Mouse (Mus musculus) splenic B cell, adult 2 months (primary cell): ENCODE measurements around the gene Dnah8.

ENCODE experiments used
- DNase-seq: peaks from one replicate; pipeline ENCODE4 v3.0.0-alpha.2; 2011; ENCODE audit warnings: low read depth, low spot score
- H3K27me3 ChIP-seq: 2 replicates; pipeline ENCODE4 v1.6.1; 2012; ENCODE audit warnings: mild to moderate bottlenecking, low read length, moderate library complexity, mixed read lengths; ENCODE audit not compliant: control insufficient read depth, poor library complexity, insufficient read depth, severe bottlenecking
- H3K36me3 ChIP-seq: 2 replicates; pipeline ENCODE4 v1.6.1; 2012; ENCODE audit warnings: mild to moderate bottlenecking, low read length, moderate library complexity, mixed read lengths; ENCODE audit not compliant: control insufficient read depth, poor library complexity, insufficient read depth, severe bottlenecking

Dnah8 gene

DNA sequence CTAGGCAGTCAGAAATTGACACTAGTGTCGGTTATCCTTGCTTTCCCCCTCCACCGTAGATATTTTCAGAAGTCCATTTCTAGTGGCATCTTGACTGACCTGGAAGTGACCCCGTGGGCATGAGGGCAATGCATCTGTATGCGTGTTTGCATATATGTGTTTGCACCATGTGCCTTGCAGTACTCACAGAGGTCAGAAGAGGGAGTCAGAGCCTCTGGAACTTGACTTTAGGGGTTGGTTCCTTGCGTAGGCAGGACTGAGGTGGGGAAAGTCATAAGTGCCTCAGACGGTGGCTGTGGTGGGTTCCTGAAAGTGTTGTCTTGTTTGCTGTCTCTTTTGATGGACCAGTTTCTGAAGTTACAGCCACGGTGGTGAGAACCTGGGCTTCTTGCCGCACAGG is 110.6 kb downstream of the Dnah8 start:
- H3K36me3 ChIP-seq, result no peaks in the 10 kb centered on the region
- no peak for DNase-seq
- H3K27me3 ChIP-seq, result no peaks in the 10 kb centered on the region; the same call in 1 of the 2 replicates

GRCm38 (mm10) chr17:30735454-30735853 is 111.3 kb downstream of the Dnah8 start:
- no peak for DNase-seq

GRCm38 (mm10) chr17:30737797-30738196 is 113.6 kb downstream of the Dnah8 start:
- DNase-seq, result peak; percentile 25

More at GRCm38 (mm10) chr17:30735454-30735853, 111.3 kb downstream of the Dnah8 start:
- no peaks in the 10 kb centered on the region for H3K36me3 ChIP-seq
- no peaks in the 10 kb centered on the region; the same call in 1 of the 2 replicates for H3K27me3 ChIP-seq

GRCm38 (mm10) chr17:30739769-30740168 is 115.6 kb downstream of the Dnah8 start:
- no peak for DNase-seq
- no peaks in the 10 kb centered on the region; the same call in 1 of the 2 replicates for H3K27me3 ChIP-seq
- no peaks in the 10 kb centered on the region for H3K36me3 ChIP-seq

More at GRCm38 (mm10) chr17:30737797-30738196, 113.6 kb downstream of the Dnah8 start:
- Histone ChIP-seq H3K36me3 (no peaks in the 10 kb centered on the region), H3K27me3 (no peaks in the 10 kb centered on the region; the same call in 1 of the 2 replicates)

DNA sequence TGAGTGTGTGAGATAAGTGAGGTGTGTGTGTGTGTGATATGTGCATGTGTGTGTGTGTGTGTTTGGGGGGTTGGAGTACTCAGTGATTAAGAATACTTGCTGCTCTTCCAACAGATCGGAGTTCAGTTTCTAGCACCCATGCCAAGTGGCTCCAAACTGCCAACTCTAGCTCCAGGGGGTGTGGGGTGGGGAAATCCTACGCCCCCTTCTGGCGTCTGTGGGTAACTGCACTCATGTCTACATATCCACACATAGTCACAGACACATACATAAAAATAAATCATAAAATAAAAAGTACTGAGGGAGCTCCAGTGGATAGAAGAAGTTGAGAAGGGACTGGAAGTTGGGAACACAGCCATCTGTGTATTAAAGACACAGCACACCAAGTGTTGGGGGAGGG is 119.8 kb downstream of the Dnah8 start:
- no peak for DNase-seq
- Histone ChIP-seq H3K36me3 (no peaks in the 10 kb centered on the region), H3K27me3 (no peaks in the 10 kb centered on the region)

GRCm38 (mm10) chr17:30746056-30747024 is 122.2 kb downstream of the Dnah8 start:
- no peaks in the 10 kb centered on the region for H3K27me3 ChIP-seq
- peak; percentile 65 for DNase-seq
- H3K36me3 ChIP-seq, result no peaks in the 10 kb centered on the region

GRCm38 (mm10) chr17:30749391-30749790 is 125.2 kb downstream of the Dnah8 start:
- no peaks in the 10 kb centered on the region for H3K27me3 ChIP-seq
- no peaks in the 10 kb centered on the region for H3K36me3 ChIP-seq
- no peak for DNase-seq

DNA sequence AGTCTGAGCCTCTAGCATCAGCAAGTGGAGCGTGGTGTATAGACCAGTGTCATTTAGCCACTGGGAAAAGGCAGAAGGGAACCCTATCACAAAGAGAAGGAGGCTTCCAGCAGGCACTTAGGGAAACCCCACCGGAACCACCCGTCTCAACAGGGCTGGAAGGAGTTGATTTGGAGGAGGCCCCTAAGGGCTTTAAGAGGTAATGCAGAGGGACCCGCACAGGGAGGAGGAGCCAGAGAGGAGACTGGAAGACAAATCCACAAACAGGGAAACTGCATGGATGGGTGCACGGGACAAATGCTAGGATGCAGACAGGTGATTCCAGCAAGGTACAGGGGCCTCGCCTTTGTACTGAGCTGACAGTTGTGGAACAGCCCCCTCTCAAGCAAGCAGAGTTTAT is 126.1 kb downstream of the Dnah8 start:
- no peaks in the 10 kb centered on the region for H3K27me3 ChIP-seq
- DNase-seq, result no peak
- no peaks in the 10 kb centered on the region for H3K36me3 ChIP-seq

- DNase-seq, result no peak
- Histone ChIP-seq H3K27me3 (no peaks in the 10 kb centered on the region), H3K36me3 (no peaks in the 10 kb centered on the region)
Observed at GRCm38 (mm10) chr17:30752370-30752818, 128.2 kb downstream of the Dnah8 start.

DNA sequence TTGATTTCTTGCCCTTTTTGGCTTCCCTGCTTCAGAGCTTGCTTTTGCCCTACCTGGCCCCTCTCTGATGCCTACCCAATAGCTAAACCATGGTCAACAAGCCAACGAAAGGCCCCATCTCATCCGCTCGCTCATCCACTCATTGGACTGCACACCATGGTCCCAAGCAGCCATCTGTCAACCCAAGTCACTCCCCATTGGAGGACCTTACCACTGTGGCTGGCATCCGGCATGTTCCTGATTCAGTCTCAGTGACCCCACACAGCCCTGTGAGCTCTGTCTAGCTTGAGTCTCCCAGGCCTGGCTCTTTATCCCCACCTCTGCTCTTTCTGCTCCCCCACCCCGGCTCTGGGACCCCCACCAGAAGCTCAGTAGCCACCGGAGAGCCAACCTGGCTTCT is 129.0 kb downstream of the Dnah8 start:
- H3K27me3 ChIP-seq, result no peaks in the 10 kb centered on the region
- no peak for DNase-seq
- H3K36me3 ChIP-seq, result no peaks in the 10 kb centered on the region

- DNase-seq, result no peak
- no peaks in the 10 kb centered on the region for H3K36me3 ChIP-seq
- no peaks in the 10 kb centered on the region for H3K27me3 ChIP-seq
Observed at GRCm38 (mm10) chr17:30756771-30757170, 132.6 kb downstream of the Dnah8 start.

GRCm38 (mm10) chr17:30760307-30760706 is 136.2 kb downstream of the Dnah8 start:
- no peak for DNase-seq

DNA sequence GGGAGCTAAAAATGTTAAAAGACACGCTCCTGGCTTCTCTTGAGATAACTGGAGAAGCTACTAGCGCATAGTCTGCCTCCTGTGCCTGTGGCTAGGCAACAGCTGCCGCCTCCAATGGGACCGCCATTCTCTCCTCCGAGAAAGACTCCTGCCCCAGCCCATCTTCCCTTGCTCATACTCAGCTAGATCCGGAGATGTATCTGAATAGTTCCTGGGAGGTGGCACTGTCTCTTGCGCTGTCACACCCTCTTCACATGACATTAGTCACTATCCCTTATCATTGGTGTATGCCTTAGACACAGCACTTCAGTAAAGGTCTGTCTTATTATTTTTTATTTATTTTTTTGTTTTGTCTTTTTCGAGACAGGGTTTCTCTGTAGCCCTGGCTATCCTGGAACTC is 140.1 kb downstream of the Dnah8 start:
- Histone ChIP-seq H3K36me3 (no peaks in the 10 kb centered on the region), H3K27me3 (no peaks in the 10 kb centered on the region)
- no peak for DNase-seq

More at GRCm38 (mm10) chr17:30760307-30760706, 136.2 kb downstream of the Dnah8 start:
- Histone ChIP-seq H3K27me3 (no peaks in the 10 kb centered on the region), H3K36me3 (no peaks in the 10 kb centered on the region)

DNA sequence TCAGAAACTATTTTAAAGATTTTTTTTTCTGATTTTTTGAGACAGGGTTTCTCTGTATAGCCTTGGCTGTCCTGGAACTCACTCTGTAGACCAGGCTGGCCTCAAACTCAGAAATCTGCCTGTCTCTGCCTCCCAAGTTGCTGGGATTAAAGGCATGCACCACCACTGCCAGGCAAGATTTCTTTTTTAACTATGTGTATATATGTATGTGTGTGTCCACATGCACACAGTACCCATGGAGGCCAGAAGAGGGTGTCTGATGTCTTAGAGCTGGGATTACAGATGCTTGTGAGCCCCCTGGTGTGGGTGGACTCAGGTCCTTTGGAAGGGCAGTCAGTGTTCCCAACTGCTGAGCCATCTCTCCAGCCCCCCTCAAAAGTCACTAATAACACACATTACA is 150.3 kb downstream of the Dnah8 start:
- DNase-seq, result no peak
- no peaks in the 10 kb centered on the region for H3K36me3 ChIP-seq
- no peaks in the 10 kb centered on the region for H3K27me3 ChIP-seq

DNA sequence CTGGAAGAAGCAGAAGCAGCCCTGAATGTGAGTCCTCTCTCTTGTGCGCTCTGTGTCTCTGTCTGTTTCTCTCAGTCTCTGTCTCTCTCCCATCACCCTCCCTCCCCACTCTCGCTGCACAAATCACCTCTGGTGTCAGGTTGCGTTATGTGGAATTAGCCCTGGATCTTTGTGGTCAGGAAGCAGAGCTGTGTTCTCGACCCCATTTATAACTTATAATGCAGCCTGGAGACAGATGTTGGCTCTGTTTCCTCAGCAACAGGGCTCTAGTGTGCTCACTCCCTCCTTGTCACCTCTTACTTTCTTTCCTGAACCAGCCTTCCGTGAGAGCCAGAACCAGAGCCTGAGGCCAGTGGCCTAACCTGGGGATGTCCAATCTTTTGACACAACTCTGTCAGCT is 150.9 kb downstream of the Dnah8 start:
- Histone ChIP-seq H3K27me3 (no peaks in the 10 kb centered on the region), H3K36me3 (no peaks in the 10 kb centered on the region; the same call in 1 of the 2 replicates)
- no peak for DNase-seq
